Mouse (Mus musculus) cortical plate, adult 2 months (tissue): ENCODE results near the gene Bcat2.

ENCODE experiments used
- CTCF ChIP-seq: fragments of 200-500 bp; IDR thresholded peaks from 2 replicates; pipeline ENCODE4 v1.5.1; 2011; ENCODE audit warnings: mild to moderate bottlenecking, control low read depth, low read length; ENCODE audit not compliant: insufficient read depth; ENCODE audit errors: extremely low read depth
- POLR2A ChIP-seq: fragments of 200-500 bp; IDR thresholded peaks from 2 replicates; pipeline ENCODE4 v1.6.1; 2011; ENCODE audit warnings: mild to moderate bottlenecking, low read length, control low read depth; ENCODE audit not compliant: insufficient read depth; ENCODE audit errors: extremely low read depth

DNA sequence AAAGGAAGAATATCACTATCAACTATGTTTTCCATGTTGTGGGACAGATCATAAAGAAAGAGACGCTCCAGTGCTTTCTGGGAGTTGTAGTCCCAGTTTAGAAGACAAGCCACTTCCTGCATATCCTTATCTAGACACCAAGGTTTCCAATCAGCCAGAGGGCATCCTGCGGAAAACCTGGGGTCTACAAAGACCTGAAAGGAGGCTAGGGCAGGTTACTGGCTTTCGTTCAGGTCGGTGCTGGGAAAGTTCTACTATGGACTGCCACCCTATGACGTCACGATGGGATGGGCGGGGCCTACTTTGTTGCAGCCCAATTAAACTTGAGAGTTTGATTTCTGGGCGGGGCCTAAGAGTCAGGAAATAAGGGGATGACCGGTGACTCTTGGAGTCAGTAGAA lies 51.5 kb downstream of the Bcat2 start, which contains the start of gene Izumo1:
- TF ChIP-seq POLR2A (no peak), CTCF (no peak)
